Mouse (Mus musculus) thymus, adult 2 months (tissue): ENCODE data around the gene Gdpd2.

Source experiments
- CTCF ChIP-seq: fragments of 200-500 bp; IDR thresholded peaks from 2 replicates; pipeline ENCODE4 v1.5.1; 2012; ENCODE audit warnings: mild to moderate bottlenecking, control low read depth, low read length, moderate library complexity, borderline replicate concordance; ENCODE audit not compliant: control insufficient read depth, poor library complexity, insufficient read depth; ENCODE audit errors: extremely low read depth
- POLR2A ChIP-seq: fragments of 200-500 bp; IDR thresholded peaks from 2 replicates; pipeline ENCODE4 v1.6.1; 2012; ENCODE audit warnings: mild to moderate bottlenecking, low read length, control low read depth, moderate library complexity; ENCODE audit not compliant: control insufficient read depth, poor library complexity, insufficient read depth; ENCODE audit errors: extremely low read depth

DNA sequence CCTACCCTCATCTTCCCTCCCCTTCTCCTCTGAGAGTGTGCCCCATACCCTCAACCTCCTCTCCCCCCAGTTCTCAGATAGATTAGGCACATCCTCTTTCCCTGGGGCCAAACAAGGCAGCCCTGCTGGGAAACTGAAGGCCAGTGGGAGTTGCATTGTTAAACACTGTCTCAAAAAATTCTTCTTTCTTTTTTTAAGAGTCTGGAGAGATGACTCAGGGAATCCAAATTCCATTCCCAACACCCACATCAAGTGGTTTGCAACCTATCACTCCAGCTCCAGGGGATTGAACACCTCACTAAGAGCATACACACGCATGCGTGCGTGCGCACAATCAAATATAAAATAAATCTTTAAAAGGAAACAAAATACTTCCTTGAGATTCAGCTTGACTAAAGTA lies 32.9 kb upstream of the Gdpd2 start:
- no peak for TF ChIP-seq POLR2A
- TF ChIP-seq CTCF: no peak
